12 mouse cellular contexts compared by ENCODE assay signal in genomic region chr19:47654896-47655295, GRCm38 (mm10). TPM values are rescaled to one million over a fixed set of nuclear protein-coding genes. Genes with fewer than 3 reads are reported as not detected.
DNase-seq lines count a peak whose midpoint lies in the region; ATAC-seq and TF ChIP-seq lines count a peak whose summit lies in the region.
"Had no signal": no experiment of that assay in that cellular context is flagged by ENCODE, and none has a peak within 500 bp of the region (broad histone marks: within the 10 kb centered on the region; RNA-seq: fewer than 3 reads in every experiment).

No protein-coding gene starts in this region.

- no peaks in the 10 kb centered on the region for H3K79me2 ChIP-seq in myocyte (ENCODE audit: control insufficient read depth, insufficient read depth)

- H3K9me3 ChIP-seq in lung, postnatal 0 days (ENCODE audit: low read length): no peaks in the 10 kb centered on the region
- no peaks in the 10 kb centered on the region for H3K9me3 ChIP-seq in heart, embryonic 10.5 days
- H3K9me3 ChIP-seq: midbrain, embryonic 12.5 days had no signal

- no peak for TF ChIP-seq POLR2A in myocyte (IDR thresholded peaks at IDR 0.05; ENCODE audit: insufficient read length, low read depth)

- no peaks in the 10 kb centered on the region for H3K27me3 ChIP-seq in lung, postnatal 0 days (replicated peaks; ENCODE audit: insufficient read depth, low read length)
- H3K27me3 ChIP-seq in myocyte (ENCODE audit: control insufficient read depth, insufficient read depth, insufficient read length): no peaks in the 10 kb centered on the region
- H3K27me3 ChIP-seq in heart, embryonic 10.5 days (ENCODE audit: insufficient read depth, poor library complexity, severe bottlenecking): 0 out of 2 replicates have a peak, but pooled peaks cover 6% of the 10 kb centered on the region

- TF ChIP-seq EP300 in lung, postnatal 0 days (IDR thresholded peaks at IDR 0.05): no peak

- H3K27ac ChIP-seq in lung, postnatal 0 days (ENCODE audit: low read length): no peak overlapping the region
- H3K27ac ChIP-seq in heart, embryonic 10.5 days: no peak overlapping the region
- H3K27ac ChIP-seq: midbrain, embryonic 12.5 days had no signal

- no peak overlapping the region for H3K4me3 ChIP-seq in lung, postnatal 0 days (ENCODE audit: low read depth, low read length)
- H3K4me3 ChIP-seq in myocyte: no peak overlapping the region
- H3K4me3 ChIP-seq in heart, embryonic 10.5 days: no peak overlapping the region
- H3K4me3 ChIP-seq: midbrain, embryonic 12.5 days had no signal

- no peak for TF ChIP-seq CTCF in lung, postnatal 0 days (IDR thresholded peaks at IDR 0.05)

- H3ac ChIP-seq in myocyte (ENCODE audit: control insufficient read depth, insufficient read length): no peak overlapping the region

- no peak overlapping the region for H3K4me2 ChIP-seq in lung, postnatal 0 days (replicated peaks; ENCODE audit: low read depth, low read length)
- no peak overlapping the region for H3K4me2 ChIP-seq in myocyte (ENCODE audit: low read depth)
- H3K4me2 ChIP-seq: midbrain, embryonic 12.5 days had no signal

- no peak overlapping the region for H3K9ac ChIP-seq in lung, postnatal 0 days (replicated peaks; ENCODE audit: low read depth)
- H3K9ac ChIP-seq: forebrain, postnatal 0 days; midbrain, embryonic 12.5 days had no signal

- peaks cover 4% of the 10 kb centered on the region; the same call in 1 of the 2 replicates for H3K4me1 ChIP-seq in lung, postnatal 0 days (ENCODE audit: insufficient read depth, low read depth, low read length)
- H3K4me1 ChIP-seq in heart, embryonic 10.5 days: peaks cover 42% of the 10 kb centered on the region

- peak; percentile 25 for DNase-seq in cerebellum, adult 9-10 months
- no peak for DNase-seq in cerebellum, adult 8-10 months
- no peak for DNase-seq in lung, postnatal 0 days (ENCODE audit: low spot score)
- DNase-seq in lung, postnatal 10 days: no peak
- DNase-seq in adrenal gland, adult 2 months: peak; percentile 40
- no peak for DNase-seq in lung, adult 18-20 months
- DNase-seq in heart, embryonic 10.5 days (ENCODE audit: low spot score): no peak
- DNase-seq: forebrain, postnatal 0 days had no signal

- WGBS in lung, postnatal 0 days: 55% methylated on average over 11 of the region's 11 CpGs
- WGBS in heart, embryonic 10.5 days: 62% methylated on average over 11 of the region's 11 CpGs

- no peaks in the 10 kb centered on the region for H3K36me3 ChIP-seq in lung, postnatal 0 days (ENCODE audit: insufficient read depth, low read length)
- H3K36me3 ChIP-seq in myocyte (ENCODE audit: control insufficient read depth, insufficient read depth): no peaks in the 10 kb centered on the region
- H3K36me3 ChIP-seq in heart, embryonic 10.5 days: no peaks in the 10 kb centered on the region
- H3K36me3 ChIP-seq: midbrain, embryonic 12.5 days had no signal

- ATAC-seq in lung, postnatal 0 days: peak; percentile 11; the same call in 1 of the 2 replicates
- ATAC-seq: forebrain, postnatal 0 days; inflammation-experienced regulatory T-cells, adult 6 months had no signal

TF ChIP-seq in myocyte, 11 proteins besides CTCF, POLR2A, EP300 and RAD21:
- peak; percentile 98 for TF ChIP-seq TCF3 (IDR thresholded peaks at IDR 0.05; ENCODE audit: insufficient read length, low read depth)
- no peak for TF ChIP-seq SRF (IDR thresholded peaks at IDR 0.05; ENCODE audit: control insufficient read depth, insufficient read length, low read depth)
- no peak for TF ChIP-seq REST (IDR thresholded peaks at IDR 0.05; ENCODE audit: insufficient read depth, insufficient read length)
- TF ChIP-seq MYOG (IDR thresholded peaks at IDR 0.05; ENCODE audit: control insufficient read depth in 1 of 3, insufficient read depth in 1 of 3, insufficient read length in 2 of 3, low read depth in 2 of 3): peak; percentile 34 to 97 (median 97)
- peak; percentile 25 to 95 (median 92) for TF ChIP-seq MYOD1 (IDR thresholded peaks at IDR 0.05; ENCODE audit: control insufficient read depth in 1 of 3, insufficient read length in 2 of 3, low read depth in 2 of 3)
- TF ChIP-seq TCF12 (IDR thresholded peaks at IDR 0.05; ENCODE audit: insufficient read depth, poor library complexity, severe bottlenecking): peak; percentile 73
- no peak for TF ChIP-seq E2F4 (IDR thresholded peaks at IDR 0.05; ENCODE audit: insufficient read depth)
- TF ChIP-seq MAX (IDR thresholded peaks at IDR 0.05; ENCODE audit: low read depth): no peak
- no peak for TF ChIP-seq POLR2AphosphoS2 (IDR thresholded peaks at IDR 0.05; ENCODE audit: insufficient read length, low read depth)

RNA-seq across cellular contexts. Expression of gene Col17a1, which starts 37.0 kb away (rescaled TPM):
- 2.5 and 3.5 TPM in 2 replicates for polyA plus RNA-seq in lung, postnatal 0 days (2015; fragmentation: Nextera tagmentation; extraction: Ambion mirVana)
- total RNA-seq in adrenal gland, adult 2 months (2021): not detected
- polyA plus RNA-seq in adrenal gland, adult 2 months (2012; rRNA removed): 0.03 and 0.16 TPM in 2 replicates
- 0.18 TPM for polyA plus RNA-seq in myocyte (2012; fragmentation: generic; extraction: Trizol)
- polyA plus RNA-seq in heart, embryonic 10.5 days (2016; fragmentation: Nextera tagmentation; extraction: Ambion mirVana): 0.43 and 0.63 TPM in 2 replicates
- total RNA-seq: hematopoietic stem cell, adult 5-6 weeks had no signal
- polyA plus RNA-seq: inflammation-experienced regulatory T-cells, adult 6 months had no signal

Comparison
In these comparisons a context has a peak if more than half of its experiments do, and no peak if none do; other contexts are left out.
1. DNase-seq: peak in cerebellum, adult 9-10 months (single experiment) and adrenal gland, adult 2 months (single experiment); none in cerebellum, adult 8-10 months (single experiment), lung, postnatal 0 days (single experiment), lung, postnatal 10 days (single experiment), lung, adult 18-20 months (0 of 2) and heart, embryonic 10.5 days (single experiment).